Mouse (Mus musculus) layer of hippocampus, adult 8-10 months (tissue): ENCODE measurements around the gene Zdhhc18. TPM values are rescaled to one million over a fixed set of nuclear protein-coding genes. Genes with fewer than 3 reads are reported as not detected.

ENCODE experiments used
- DNase-seq, 2 experiments: peaks; one replicate each; pipeline ENCODE4 v3.0.0; 2022; ENCODE audit warnings: low spot score in 2 of 2
- total RNA-seq, 4 experiments: library from RNA; stranded (reverse); gene quantifications; 2 replicates each; pipeline ENCODE4 v1.2.4; 2022

The Zdhhc18 gene
- total RNA-seq: 10 to 100 TPM; 30.7 to 44.0 (median 42.9) TPM

- DNase-seq: peak; percentile 57 to 80
Measured at GRCm38 (mm10) chr4:133649989-133650699, at the start of gene Zdhhc18. Gene Zdhhc18, minus strand, starts transcription at chr4:133650154.

DNA sequence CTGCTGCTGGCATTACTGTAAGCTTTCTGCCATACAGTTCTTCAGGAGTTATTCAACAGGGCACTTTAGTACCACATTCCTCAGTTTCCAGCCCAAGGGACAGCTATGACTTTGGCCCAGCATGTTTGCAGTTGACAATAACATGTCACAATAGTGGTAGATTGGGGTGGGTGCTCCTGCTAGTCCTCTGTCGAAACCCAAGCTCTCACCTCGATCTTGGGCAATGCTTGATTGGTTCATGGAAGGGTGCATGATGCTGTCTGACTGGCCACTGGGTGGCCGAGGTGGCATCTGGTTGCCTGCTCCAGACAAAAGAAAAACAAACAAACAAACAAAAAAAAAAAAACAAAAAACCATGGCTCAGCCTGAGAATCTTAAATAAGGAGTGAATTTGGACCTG is 45.4 kb upstream of the Zdhhc18 start:
- no peak for DNase-seq

DNA sequence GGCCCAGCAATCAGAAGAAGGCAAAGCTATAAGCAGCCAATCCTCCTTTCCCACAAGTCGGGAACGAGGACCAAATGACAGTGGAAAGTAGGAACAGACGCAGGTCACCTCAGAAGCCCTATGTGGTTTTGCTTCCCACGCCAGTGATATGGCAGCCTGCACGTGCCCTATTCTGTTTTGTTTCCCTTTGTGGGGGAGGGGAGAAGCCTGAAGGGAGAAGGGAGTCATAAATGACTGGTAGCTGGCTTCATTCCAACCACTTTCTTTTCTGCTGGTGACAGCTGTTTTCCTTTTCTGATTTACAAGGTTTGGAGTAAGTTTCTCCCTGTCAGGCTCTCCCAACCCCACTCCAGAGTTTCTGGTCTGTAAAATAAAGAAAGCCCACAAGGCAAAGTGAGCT is 40.3 kb upstream of the Zdhhc18 start:
- DNase-seq: no peak

DNA sequence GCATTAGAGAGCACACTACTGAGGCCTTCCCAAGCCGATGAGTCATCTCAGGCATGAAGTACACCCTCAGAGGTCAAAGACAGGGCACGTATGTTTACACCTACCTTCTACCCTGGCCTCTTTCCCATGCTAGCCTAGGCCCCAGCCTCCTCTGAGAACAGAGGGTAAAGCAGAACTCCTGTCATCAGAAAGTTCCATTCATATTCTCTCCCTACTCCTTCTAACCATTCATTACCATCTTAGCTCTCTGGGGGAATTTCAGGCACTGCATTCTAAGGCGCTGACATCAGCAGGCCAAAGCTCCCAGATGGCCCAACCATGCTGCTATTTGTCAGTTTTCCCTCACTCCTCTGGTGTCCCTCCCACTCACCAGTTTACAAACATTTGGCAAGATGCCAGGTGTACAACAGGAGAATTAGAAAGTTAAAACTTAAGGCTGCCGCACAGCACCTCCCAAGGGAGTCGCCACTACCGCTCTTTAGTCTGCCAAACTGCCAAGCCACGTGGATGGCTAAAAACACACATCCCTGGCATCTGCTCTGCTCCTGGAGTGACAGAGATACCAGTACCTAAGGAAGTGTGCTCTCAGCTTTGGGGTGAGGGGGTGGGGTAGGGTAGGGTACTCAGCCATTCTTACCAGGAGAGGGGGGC is 38.6 kb upstream of the Zdhhc18 start:
- peak in 1 of 2 experiments; percentile 29 for DNase-seq

DNA sequence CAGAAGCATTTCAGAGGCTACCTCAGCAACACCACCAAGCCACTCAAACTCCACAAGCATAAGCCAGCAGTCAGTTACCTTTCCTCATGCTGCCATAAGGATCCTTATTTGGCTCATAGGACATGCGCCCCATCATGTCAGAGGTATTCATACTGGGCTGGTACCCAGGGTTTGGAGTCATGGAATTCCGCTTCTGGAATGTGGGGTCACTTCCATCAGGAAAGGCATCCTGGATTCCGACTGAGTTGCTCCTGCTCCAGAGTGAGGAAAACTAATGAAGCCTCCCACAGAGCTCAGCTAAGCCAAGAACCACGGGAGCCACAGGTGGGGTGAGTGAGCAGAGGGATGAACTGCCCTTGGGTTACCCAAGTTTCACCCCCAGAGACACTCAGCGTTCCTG is 37.2 kb upstream of the Zdhhc18 start:
- DNase-seq: no peak

DNA sequence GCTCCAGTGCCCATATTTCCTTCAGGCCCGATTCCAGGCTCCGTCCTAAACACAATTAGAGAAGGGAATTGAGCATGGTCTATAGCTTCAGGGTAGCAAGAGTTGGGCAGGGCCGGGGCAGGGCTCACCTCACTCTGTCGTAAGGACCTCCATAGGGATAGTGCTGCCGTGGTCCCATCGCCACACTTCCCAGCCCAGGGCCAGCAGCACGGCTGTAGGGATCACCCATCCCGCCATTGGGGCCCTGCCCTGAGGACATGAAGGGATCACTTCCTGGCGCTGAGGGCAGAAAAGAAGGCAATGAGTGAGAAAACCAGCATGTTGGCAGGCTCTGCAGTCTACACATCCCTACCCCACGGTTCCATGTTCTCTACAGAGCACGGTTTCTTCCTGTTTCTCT is 36.6 kb upstream of the Zdhhc18 start:
- no peak for DNase-seq

GRCm38 (mm10) chr4:133680206-133680786 is 30.3 kb upstream of the Zdhhc18 start:
- no peak for DNase-seq

DNA sequence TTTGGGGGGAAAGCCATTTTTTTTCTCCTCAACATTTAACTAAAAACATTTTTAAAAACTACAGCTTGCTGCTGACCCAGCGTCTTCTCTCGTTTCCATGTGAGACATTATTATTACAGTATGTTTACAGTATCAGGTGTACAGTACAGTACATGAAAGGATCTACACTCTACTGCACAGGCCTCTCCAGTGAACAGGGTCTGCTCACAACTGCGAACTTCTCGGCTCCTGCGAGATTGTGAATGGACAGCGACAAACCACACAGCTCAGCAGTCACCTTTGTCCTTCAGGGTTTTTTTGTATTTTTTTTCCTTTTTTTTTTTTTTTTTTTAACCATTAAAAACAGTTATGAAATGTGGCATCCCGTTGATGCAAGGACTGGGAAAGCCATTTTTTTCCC is 29.7 kb upstream of the Zdhhc18 start:
- DNase-seq: no peak

DNA sequence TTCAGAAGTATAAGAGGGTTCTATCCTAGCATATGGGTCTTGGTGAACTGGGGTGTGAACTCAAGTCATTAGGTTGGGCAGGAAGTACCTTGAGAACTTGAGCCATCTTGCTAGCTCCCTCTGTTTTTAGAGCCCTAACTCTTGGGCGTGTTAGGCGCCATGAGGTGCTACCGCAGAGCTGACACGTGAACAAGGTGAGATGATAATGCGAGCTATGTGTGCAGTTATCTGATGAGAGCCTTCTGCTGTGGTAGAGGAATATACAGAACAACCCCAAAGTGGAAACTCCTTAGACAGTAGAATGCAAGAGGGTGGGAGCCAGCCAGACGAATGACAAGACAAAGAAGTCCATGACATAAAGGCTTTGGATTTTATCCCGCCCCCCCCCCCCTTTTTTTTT is 27.3 kb upstream of the Zdhhc18 start:
- DNase-seq: no peak

DNA sequence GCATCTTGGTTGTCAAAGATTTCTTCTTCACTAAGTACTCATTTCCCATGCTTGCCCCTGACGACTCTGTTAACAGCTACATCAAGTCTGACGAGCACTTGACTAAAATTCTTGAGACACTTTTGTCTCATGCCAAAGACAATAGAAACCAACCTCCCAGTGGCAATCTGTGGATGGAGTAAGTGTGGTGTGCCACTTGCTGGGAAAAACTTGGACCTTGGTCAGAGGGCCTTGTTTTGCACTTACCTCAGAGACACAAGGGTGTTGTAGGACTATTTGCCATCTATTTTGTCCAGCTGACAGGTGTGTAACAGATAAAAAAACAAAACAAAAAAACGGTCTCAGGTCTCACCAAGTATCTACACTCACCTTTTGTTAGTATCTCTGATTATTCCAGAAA is 26.2 kb upstream of the Zdhhc18 start:
- no peak for DNase-seq

DNA sequence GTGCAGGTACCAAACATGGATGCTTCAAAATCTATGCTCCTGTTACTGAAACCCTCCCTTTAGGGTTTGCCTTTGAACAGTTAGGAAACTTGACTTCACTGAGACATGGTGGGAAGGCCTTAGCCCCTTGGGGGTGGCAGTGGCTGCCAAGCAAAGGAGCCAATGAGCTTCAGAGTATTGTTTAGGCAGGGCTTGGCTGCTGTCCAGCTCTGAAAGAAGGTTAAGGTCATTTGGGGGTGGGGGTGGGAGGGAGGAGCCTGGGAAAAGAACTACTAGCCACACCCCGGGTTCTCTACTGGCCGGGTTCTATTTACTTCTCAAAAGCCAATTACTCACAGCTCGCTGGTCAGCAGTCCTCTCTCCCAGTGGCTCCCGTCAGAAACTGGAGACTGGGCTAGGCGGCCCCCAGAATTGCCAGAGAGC is 25.7 kb upstream of the Zdhhc18 start:
- peak; percentile 56 to 63 for DNase-seq

DNA sequence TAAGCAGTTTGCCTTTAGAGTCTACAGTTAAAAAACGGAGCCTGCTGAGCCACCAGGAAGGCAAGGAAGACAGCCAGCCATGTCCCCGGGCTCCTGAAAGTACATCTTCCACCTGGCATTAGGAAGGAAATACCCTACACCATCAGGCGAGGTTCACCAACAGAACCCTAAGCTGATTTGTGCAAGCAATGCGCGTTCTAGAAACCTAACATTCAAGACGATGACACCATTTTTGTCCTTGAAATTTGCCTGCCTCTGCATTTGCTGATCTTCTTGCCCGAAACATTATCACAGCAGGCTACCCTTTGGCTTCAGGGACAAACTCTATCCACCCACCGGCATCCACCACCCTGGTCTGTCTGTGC is 24.4 kb upstream of the Zdhhc18 start:
- DNase-seq: no peak

GRCm38 (mm10) chr4:133673666-133674330 is 23.8 kb upstream of the Zdhhc18 start:
- DNase-seq: no peak

GRCm38 (mm10) chr4:133672845-133673647 is 23.1 kb upstream of the Zdhhc18 start:
- no peak for DNase-seq

DNA sequence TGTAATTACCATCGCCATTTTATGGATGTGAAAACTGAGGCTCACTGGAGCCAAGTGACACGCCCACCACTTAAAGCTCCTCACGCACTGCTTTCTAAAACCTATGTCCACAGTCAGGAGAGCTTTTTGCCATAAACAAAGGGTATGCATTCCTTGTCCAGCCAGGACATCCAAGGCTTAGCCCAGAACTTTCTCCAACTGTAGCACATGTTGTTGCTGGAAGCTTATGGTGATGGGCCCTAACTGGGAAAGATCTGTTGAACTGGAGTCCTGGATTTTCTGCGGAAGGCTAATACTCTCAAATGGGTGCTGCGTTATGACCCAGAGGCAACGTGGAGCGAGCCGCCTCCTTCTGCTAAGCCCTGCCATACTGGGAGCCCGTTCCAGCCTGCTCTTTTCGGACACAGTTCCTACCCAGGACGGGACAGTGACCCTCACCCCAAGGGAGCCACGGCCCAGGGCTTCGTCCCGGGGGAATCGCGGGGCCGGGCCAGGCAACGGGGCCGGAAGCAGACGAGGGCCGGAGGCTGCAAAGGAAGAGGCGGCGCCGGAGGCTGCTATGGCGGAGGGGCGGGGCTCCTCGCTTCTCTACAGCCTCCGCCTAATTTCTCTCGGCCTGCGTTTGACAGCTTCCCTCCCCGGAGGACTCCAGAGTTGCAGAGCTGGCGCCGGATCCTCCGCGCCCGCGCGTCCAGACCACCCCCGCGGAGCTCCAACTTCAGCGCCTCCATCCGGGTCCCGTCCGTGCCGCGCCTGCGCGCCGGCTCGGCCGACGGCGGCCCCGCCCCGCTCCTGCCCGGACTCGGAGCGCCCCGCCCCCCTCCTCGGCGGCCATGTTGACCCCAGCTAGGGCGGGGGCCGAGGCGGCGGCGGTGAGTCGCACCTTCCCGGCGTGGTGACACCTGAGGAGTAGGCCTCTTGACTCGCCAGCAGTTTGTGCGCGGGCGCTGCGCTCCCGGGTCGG is 22.2 kb upstream of the Zdhhc18 start, which contains the start of gene Pigv:
TSS of gene Pigv (minus strand) at position 767 of the 964 bp plus-strand sequence.
- peak; percentile 87 to 92 for DNase-seq

GRCm38 (mm10) chr4:133671184-133671880 is 21.4 kb upstream of the Zdhhc18 start:
- peak; percentile 73 to 86 for DNase-seq

GRCm38 (mm10) chr4:133669652-133670210 is 19.8 kb upstream of the Zdhhc18 start:
- no peak for DNase-seq

DNA sequence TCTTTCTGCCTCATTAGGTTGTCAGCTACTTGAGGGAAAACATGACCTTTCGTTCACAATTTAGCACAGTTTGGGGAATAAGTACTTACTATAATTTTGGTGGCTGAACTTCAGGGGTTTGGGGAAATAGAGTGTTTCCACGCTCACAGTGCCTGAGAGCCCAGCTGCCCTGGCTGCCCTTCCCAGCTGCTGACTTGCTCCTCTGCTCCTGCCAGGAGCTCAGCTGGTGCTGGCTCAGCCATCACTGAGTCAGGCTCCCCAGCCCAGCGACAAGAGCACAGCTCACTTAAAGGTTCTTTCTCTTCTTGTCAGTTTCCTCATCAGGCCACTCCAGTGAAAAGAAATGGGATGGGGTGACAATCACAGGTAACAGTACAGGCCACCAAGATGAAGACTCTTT is 18.6 kb upstream of the Zdhhc18 start:
- no peak for DNase-seq

- DNase-seq: no peak
Measured at GRCm38 (mm10) chr4:133666199-133666598, 16.2 kb upstream of the Zdhhc18 start.
